Mouse (Mus musculus) hindbrain, embryonic 16.5 days (tissue): Measurements from ENCODE around the gene Kcnab1. TPM values are rescaled to one million over a fixed set of nuclear protein-coding genes. Genes with fewer than 3 reads are reported as not detected.

Source experiments
- ATAC-seq: fragments of 200-750 bp; cut with Nextera tagmentation; 2 replicates; pipeline ENCODE4 v1.8.0; 2017; ENCODE audit warnings: moderate TSS enrichment, moderate library complexity
- H3K27ac ChIP-seq: fragments of 300-500 bp; sonication (generic); 2 replicates; pipeline ENCODE4 v1.5.1; 2014; ENCODE audit warnings: low read depth, mild to moderate bottlenecking, control low read depth, low read length, moderate library complexity
- H3K27me3 ChIP-seq: fragments of 300-500 bp; sonication (generic); replicated peaks from 2 replicates; pipeline ENCODE4 v1.6.1; 2014; ENCODE audit warnings: low read length; ENCODE audit not compliant: control insufficient read depth, insufficient read depth
- H3K36me3 ChIP-seq: fragments of 300-500 bp; sonication (generic); 2 replicates; pipeline ENCODE4 v1.6.1; 2014; ENCODE audit warnings: mild to moderate bottlenecking, low read length, moderate library complexity, mixed read lengths; ENCODE audit not compliant: control insufficient read depth, insufficient read depth
- H3K4me1 ChIP-seq: fragments of 300-500 bp; sonication (generic); 2 replicates; pipeline ENCODE4 v1.6.1; 2014; ENCODE audit warnings: low read depth, low read length; ENCODE audit not compliant: control insufficient read depth, insufficient read depth
- H3K4me2 ChIP-seq: fragments of 300-500 bp; sonication (generic); 2 replicates; pipeline ENCODE4 v1.6.1; 2014; ENCODE audit warnings: mild to moderate bottlenecking, low read length, control low read depth, moderate library complexity
- H3K4me3 ChIP-seq: fragments of 300-500 bp; sonication (generic); 2 replicates; pipeline ENCODE4 v1.5.1; 2014; ENCODE audit warnings: mild to moderate bottlenecking, low read length, control low read depth, moderate library complexity
- H3K9ac ChIP-seq: fragments of 300-500 bp; sonication (generic); 2 replicates; pipeline ENCODE4 v1.6.1; 2014; ENCODE audit warnings: low read depth, mild to moderate bottlenecking, control low read depth, low read length, moderate library complexity
- H3K9me3 ChIP-seq: fragments of 300-500 bp; sonication (generic); 2 replicates; pipeline ENCODE4 v1.6.1; 2014; ENCODE audit warnings: mild to moderate bottlenecking, low read length, moderate library complexity; ENCODE audit not compliant: control insufficient read depth
- WGBS: fragments of 180-500 bp; shearing (Covaris S2); extraction: QIAGEN DNeasy Blood & Tissue Kit; methylation state at CpG from one replicate; pipeline ENCODE4 v1.1.7; 2014; 5-methylcytosine and 5-hydroxymethylcytosine counted together
- polyA plus RNA-seq: library from polyadenylated mRNA; unstranded; fragments of >200 nt; fragmentation: Nextera tagmentation; extraction: Ambion mirVana; gene quantifications from 2 replicates; pipeline ENCODE4 v1.2.1, GENCODE M21; 2015

The Kcnab1 gene
- polyA plus RNA-seq, 1 experiment from 2014 or later: 12.2 TPM

DNA sequence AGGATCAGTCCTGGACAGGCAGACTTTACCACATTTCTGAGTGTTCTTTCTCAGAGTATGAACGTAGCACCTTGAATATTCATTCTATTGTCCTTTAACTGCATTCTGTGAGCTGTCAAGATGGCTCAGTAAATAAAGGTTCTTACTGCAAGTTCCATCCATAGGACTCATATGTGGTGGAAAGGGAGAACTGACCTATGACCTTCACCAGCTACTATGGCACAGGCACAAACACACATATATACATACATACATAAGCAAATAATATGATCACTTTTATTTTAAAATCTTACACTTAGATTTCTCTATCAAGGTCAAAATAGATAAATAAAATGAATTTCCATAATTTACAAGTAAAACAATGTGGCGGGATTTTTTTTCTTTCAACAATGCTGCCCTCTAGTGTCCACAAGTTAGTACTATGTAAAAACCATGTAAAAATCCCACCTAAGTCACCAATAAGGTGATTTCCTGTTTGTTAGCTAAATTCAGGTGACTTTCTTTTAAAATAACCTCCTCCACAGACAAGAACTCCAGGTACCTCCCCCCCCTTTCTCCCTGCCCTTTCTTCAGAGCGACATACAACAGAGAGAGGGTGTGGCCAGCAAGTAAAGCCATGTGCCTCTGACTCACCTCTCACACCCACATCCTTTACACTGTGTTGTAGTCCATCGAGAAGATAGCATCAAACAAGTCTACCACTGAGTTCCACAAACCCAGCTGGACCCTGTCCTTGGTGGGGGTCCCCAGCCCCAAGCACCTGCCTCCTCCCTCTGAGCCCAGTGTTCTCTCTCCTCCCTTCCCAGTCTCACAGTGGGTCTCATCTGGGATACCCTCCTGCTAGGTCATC, 243.3 kb downstream of the Kcnab1 start:
- H3K4me2 ChIP-seq: no peak overlapping the region
- H3K36me3 ChIP-seq: no peaks in the 10 kb centered on the region
- WGBS: 52% methylated on average over 4 of the region's 4 CpGs
- no peak overlapping the region for H3K4me3 ChIP-seq
- no peak overlapping the region for H3K9ac ChIP-seq
- no peak overlapping the region for H3K27ac ChIP-seq
- no peaks in the 10 kb centered on the region for H3K27me3 ChIP-seq
- no peaks in the 10 kb centered on the region for H3K4me1 ChIP-seq
- H3K9me3 ChIP-seq: no peaks in the 10 kb centered on the region
- peak; percentile 40; the same call in 1 of the 2 replicates for ATAC-seq

DNA sequence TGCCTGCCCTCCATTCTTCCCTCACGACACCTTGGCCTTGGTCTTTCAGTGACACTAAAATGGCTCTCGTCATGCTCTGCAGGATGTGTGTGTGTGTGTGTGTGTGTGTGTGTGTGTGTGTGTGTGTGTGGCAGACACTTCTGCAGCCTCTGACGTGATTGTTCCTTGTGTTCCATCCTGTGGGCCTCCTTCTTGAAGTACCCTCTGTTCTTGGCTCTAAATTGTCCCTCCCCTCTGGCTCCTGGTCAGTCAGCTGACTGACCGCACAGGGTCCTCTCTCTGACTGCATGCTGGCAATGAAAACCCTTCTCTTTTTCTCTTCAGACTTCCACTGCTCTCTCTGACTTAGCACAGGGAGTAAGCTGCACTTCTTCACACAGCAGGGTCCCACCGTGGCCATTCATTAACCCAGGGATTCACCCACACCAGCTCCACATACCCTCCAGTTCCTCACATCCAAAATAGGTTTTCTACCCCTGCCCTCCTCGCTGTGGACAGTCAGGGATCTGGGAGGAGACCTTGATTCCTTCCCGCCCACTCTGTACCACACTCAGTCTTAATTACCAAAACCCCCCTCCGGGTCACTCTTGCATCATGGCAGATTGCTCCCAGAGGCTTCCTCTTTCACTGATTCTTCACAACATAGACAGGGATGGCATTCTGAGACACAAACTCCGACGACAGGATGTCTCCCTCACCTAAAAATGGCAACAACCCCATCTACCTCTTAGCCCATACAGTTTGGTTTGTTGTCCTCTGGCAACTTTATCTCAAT, 244.3 kb downstream of the Kcnab1 start:
- H3K9me3 ChIP-seq: no peaks in the 10 kb centered on the region
- ATAC-seq: 0 out of 2 replicates have a peak, but pooled peaks have one; percentile 10

DNA sequence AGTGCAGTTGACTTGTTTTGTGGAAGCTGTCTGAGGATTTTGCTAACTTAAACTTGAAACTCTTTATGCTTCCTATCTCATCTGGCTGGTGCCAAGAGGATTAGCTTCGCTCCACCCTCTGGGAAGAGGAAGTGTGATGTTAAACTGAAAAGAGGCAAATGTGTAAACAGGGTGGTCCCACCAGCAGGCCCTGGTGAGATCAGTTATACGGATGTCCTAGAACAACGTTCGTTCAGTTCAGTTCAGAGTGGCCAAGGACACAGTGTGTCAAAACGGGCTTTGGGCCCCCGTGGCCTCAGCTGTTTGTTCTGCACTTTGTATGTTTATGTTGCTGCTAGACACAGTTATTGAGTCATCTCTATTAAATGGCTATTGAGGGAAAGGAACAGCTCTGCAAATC, 246.3 kb downstream of the Kcnab1 start:
- Histone ChIP-seq H3K9ac (no peak overlapping the region), H3K4me3 (no peak overlapping the region), H3K36me3 (no peaks in the 10 kb centered on the region), H3K9me3 (no peaks in the 10 kb centered on the region), H3K4me2 (no peak overlapping the region), H3K4me1 (no peaks in the 10 kb centered on the region), H3K27me3 (no peaks in the 10 kb centered on the region), H3K27ac (no peak overlapping the region)
- 62% methylated on average over 6 of the region's 6 CpGs for WGBS
- no peak for ATAC-seq

More for the DNA sequence above, 244.3 kb downstream of the Kcnab1 start:
- no peaks in the 10 kb centered on the region for H3K36me3 ChIP-seq
- WGBS: 64% methylated on average over 10 of the region's 10 CpGs
- H3K27ac ChIP-seq: no peak overlapping the region
- no peaks in the 10 kb centered on the region for H3K27me3 ChIP-seq
- no peak overlapping the region for H3K4me2 ChIP-seq
- no peaks in the 10 kb centered on the region for H3K4me1 ChIP-seq
- H3K4me3 ChIP-seq: no peak overlapping the region
- H3K9ac ChIP-seq: no peak overlapping the region

DNA sequence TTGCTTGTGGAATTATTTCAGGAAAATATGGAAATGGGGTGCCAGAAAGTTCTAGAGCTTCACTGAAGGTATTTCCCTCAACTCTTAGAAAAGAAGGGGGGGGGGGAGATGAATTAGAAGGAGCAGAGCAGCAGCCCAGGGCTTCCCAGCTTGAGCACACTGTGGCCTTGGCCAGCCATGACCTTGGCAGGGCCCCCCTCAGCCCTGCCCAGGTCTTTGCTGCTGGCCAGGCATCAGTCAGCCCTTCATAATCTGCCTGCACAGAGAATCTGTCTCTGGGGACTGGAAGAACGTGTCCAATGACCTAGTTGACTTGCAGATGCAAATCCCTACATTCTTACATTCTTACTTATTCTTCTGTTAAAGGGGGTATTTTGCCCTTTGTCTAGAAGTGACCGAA, 249.1 kb downstream of the Kcnab1 start:
- H3K27me3 ChIP-seq: no peaks in the 10 kb centered on the region
- H3K4me1 ChIP-seq: no peaks in the 10 kb centered on the region
- no peak overlapping the region for H3K27ac ChIP-seq
- no peaks in the 10 kb centered on the region for H3K9me3 ChIP-seq
- H3K4me3 ChIP-seq: no peak overlapping the region
- no peak overlapping the region for H3K4me2 ChIP-seq
- ATAC-seq: no peak
- WGBS: 45% methylated on average over 2 of the region's 2 CpGs
- no peak overlapping the region for H3K9ac ChIP-seq
- H3K36me3 ChIP-seq: no peaks in the 10 kb centered on the region

DNA sequence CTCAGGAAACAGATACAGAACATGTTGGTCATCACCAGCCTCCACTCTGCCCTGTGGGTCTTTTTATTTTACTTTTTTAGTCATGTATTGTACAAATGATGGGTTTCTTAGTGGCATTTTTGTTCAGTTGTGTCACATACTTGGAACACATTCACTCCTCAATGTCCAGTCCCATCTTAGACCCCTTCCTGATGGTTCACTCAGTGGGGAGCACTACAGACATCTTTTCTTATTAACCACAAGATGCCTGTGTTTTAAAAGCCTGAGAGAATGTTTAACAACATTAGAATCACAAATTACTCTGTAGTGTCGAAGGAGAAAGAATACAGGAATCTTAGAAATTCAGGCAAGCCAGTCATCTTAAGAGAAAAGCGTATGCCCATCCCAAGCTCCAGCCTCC, 249.7 kb downstream of the Kcnab1 start:
- ATAC-seq: no peak
- 63% methylated on average over 2 of the region's 2 CpGs for WGBS
- Histone ChIP-seq H3K4me2 (no peak overlapping the region), H3K27ac (no peak overlapping the region), H3K36me3 (no peaks in the 10 kb centered on the region), H3K9me3 (no peaks in the 10 kb centered on the region), H3K27me3 (no peaks in the 10 kb centered on the region), H3K4me3 (no peak overlapping the region), H3K9ac (no peak overlapping the region), H3K4me1 (no peaks in the 10 kb centered on the region)

DNA sequence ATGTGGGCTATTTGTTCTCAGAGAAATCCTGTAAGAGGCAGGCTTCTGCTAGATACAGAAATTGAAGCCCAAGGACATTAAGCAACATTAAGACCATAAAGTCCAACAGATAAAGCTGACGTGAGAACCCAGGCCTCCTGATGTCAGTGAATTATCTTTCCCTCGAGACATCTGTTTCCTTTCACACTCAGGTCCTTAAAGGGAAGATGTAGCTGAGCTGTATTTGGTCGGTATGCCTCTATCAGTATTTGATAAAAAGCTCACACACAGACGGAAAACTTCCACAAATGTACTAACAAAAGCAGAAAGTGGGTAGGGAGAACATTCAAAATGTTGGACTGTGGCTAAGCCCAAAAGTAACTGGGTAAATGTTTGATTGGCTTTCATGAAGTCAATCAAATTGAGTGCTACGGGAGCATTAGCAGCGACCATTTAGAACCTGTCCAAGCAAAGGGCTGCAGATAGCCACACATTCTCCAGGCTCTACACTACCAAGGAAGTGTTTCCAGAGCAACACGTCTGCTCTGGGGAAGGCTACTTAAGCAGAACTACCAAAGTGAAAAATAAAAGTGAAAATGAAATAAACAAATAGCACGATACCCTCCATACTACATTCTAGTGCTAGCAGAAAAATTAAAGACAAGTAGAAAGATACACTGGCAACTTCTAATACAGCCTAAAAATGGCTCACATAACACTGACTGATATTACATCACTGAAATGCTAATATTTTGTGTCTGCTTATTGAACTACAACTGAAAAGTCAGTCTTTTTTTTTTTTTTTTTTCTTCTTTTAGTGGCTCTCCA, 251.2 kb downstream of the Kcnab1 start:
- H3K27ac ChIP-seq: no peak overlapping the region
- ATAC-seq: no peak
- no peaks in the 10 kb centered on the region for H3K27me3 ChIP-seq

DNA sequence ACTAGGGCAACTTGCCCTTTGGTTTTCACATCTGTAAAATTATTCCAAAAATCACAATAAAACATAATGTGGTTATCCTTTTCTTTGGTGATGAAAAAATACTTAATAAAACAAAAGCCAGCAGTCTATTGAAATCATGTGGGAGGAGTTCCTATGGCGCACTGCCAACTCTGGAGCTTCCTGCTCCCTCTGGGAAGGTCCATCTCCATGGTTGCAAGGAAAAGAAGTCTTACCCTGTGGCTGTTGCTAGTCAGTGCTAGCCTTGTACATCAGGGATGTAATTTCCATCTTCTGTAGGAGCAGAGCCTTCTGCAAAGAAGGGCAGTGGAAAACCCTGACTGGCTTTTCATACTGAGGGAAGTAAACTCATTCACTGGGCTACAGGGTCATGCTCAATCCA, 254.3 kb downstream of the Kcnab1 start:
- no peak overlapping the region for H3K4me3 ChIP-seq
- no peaks in the 10 kb centered on the region for H3K9me3 ChIP-seq
- H3K36me3 ChIP-seq: no peaks in the 10 kb centered on the region
- no peak overlapping the region for H3K4me2 ChIP-seq
- H3K27me3 ChIP-seq: no peaks in the 10 kb centered on the region
- H3K27ac ChIP-seq: no peak overlapping the region
- ATAC-seq: peak; percentile 62; the same call in 1 of the 2 replicates
- WGBS: 93% methylated on average over 1 of the region's 1 CpGs
- no peaks in the 10 kb centered on the region for H3K4me1 ChIP-seq
- no peak overlapping the region for H3K9ac ChIP-seq

More for the DNA sequence above, 251.2 kb downstream of the Kcnab1 start:
- H3K4me1 ChIP-seq: no peaks in the 10 kb centered on the region
- 78% methylated on average over 8 of the region's 8 CpGs for WGBS
- H3K36me3 ChIP-seq: no peaks in the 10 kb centered on the region
- H3K9ac ChIP-seq: no peak overlapping the region
- H3K9me3 ChIP-seq: no peaks in the 10 kb centered on the region
- no peak overlapping the region for H3K4me3 ChIP-seq
- no peak overlapping the region for H3K4me2 ChIP-seq

DNA sequence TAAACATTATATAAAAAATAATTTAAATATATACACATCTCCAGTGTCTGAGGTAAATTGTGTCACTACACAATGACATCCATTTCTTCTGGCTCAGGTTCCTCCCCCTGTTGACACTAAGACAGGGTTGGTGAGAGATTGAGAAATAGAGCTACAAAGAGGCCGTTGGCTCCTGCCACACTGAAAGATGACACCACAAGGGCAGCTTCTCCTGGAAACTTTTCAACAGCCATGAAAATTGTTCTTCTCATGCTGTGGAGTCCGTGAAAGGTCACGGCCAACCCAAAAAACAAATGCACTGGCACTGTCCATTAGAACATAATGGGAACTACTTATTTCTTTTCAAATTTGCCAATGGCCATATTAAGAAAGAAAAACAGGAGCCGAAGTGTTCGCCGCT, 256.0 kb downstream of the Kcnab1 start:
- H3K27ac ChIP-seq: no peak overlapping the region
- 49% methylated on average over 6 of the region's 6 CpGs for WGBS
- no peaks in the 10 kb centered on the region for H3K36me3 ChIP-seq
- H3K9me3 ChIP-seq: no peaks in the 10 kb centered on the region
- no peak for ATAC-seq
- no peaks in the 10 kb centered on the region for H3K4me1 ChIP-seq
- H3K4me2 ChIP-seq: no peak overlapping the region
- no peak overlapping the region for H3K4me3 ChIP-seq
- no peaks in the 10 kb centered on the region for H3K27me3 ChIP-seq
- no peak overlapping the region for H3K9ac ChIP-seq
